Mouse (Mus musculus): ENCODE data around the gene 1700001O22Rik.

1700001O22Rik gene

DNA sequence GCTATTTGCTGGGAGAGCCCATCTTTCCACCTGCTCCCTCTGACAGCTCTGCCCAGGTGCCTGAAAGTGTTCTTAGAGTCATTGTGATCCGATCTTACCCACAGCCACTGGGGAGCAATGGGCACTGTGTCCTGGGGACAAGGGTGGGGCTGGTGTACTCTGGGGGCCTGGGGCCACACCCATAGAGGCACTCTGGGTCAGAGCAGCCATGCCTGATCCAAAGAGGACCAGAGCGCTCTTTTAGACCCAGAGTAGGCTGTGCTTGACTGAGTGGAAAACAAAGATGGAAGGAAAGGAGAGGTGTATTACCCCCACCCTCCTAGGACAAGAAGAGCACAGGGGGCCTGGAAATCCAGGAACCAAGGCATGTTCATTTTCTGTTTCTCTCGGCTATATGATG is at the start of gene 1700001O22Rik:
TSS of gene 1700001O22Rik (minus strand) at position 58 of the 400 bp plus-strand sequence.
- DNase-seq: no peak

DNA sequence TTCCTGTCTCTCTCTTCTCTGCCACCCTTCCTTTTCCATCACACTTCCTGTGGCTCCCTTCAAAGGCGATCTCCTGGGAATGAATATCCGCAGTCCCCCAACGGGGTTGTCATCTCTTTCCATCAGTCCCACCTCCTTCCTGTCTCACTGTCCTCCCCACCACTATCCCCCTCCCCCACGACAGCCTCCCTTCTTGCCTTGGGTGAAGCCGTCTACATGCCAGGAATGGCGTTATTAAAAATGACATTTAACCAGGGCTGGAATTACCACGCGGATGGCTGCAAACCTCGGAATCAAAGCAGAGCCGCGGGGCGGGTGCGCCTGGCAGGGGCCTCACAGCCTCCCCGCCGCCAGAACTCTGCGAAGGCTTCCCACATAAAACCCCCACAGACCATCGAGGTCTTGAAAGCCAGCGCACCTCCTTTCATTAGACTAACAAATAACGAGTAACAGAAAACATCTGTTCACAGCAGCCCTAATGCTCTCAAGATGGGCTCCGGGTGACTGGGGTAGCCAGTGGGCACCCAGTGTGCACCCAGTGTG is 49.4 kb upstream of the 1700001O22Rik start:
- no peak for DNase-seq

DNA sequence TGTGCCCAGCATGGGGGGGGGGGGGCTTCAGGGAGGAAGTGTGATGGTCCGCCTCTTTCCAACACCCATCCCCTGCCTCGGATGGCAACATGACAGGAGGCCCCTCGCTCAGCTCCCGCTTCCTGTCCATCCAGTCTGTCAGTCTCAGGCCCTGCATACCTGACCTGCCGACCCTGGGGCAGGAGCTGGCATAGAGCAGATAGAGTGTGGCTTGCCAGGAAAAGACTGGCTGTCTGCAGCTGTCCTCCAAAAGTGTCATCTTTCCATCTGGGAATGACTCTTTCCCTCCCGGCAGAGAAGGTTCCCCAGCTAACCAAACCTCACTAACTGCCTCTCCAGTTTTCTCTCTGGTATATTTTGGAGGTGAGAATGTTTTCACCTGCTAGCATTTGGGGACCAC is 47.1 kb upstream of the 1700001O22Rik start:
- DNase-seq: no peak

DNA sequence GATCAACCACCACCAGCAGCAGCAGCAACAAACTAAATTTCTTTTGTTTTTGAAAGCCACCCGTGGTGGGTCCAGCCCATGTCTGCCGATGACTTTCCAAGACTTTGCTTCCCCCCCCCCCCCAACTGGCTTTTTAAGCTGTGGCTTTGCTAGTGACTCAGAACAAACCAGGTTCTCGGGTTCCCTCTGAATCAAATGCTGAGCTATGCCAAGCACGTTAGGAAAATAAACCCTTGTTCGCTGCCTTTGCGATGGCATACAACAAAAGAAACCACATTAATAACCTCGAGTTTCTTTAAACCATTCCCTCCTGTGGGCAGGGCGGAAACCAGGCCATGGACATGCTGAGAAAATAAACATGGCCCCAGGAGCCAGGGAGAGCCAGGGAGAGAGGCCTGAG is 44.7 kb upstream of the 1700001O22Rik start:
- no peak for DNase-seq

DNA sequence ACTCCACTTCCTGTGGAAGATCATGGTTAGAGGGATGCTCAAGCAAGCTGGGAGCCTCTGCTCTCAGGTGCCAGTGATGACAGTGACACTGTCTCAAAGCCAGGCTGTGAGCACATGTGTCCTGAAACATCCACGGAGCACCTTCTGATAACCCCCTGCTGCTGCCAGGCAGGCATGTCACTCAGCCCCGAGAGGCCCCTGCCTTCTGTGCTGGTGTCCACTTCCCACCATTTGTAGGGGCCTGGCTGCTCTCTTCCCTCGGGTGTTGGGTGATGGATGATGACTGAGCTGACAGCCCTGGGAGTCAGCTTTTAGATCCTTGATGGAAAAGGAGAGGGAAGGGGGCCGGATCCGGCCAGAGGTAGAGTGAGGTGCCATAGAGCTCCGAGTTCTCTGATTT is 43.3 kb upstream of the 1700001O22Rik start:
- no peak for DNase-seq

- no peak for DNase-seq
These were observed 42.8 kb upstream of the 1700001O22Rik start for GRCm38 (mm10) chr2:30846236-30846635.

DNA sequence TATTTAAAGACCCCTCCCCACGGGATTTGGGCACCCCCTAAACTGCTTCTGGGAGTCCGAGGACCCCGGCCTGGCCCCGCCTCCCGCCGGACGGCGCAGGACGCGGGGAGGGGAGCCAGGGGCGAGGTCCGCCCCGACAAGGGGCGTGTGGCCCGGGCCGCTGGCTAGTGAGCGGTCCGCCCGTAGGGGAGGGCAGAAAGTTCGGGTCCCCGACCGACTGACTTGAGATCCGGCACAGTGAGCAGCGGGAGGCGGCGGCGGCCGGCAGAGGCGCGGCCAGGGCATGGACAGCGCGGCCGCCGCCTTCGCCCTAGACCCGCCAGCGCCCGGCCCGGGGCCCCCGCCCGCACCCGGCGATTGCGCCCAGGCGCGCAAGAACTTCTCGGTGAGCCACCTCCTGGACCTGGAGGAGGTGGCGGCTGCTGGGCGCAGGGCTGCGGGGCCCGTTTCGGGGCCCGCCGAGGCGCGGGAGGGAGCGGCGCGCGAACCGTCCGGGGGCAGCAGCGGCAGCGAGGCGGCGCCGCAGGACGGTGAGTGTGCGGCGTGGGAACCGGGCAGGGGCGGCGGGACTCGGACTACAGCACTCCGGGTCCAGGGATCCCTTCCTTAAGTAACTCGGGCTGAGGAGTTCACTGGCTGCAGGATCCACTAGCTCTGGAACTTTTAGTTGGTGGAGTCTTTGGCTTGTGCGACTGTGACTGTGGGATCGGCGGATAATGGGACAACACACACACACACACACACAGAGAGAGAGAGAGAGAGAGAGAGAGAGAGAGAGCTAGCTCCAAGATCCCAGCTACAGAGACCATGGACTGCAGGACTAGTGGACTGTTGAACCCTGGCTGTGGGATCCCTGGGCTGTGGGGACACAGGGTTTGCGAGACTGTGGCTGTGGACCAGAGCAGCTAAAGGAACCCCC is 42.0 kb upstream of the 1700001O22Rik start:
- DNase-seq: peak; percentile 21 to 51

GRCm38 (mm10) chr2:30842615-30843014 is 39.2 kb upstream of the 1700001O22Rik start:
- no peak for DNase-seq

GRCm38 (mm10) chr2:30836238-30836990 is 33.0 kb upstream of the 1700001O22Rik start:
- DNase-seq: no peak

- no peak for DNase-seq
These were observed 31.0 kb upstream of the 1700001O22Rik start, which contains the start of gene Prrx2 for GRCm38 (mm10) chr2:30834373-30835022. Gene Prrx2, plus strand, starts transcription at chr2:30834972.

- no peak for DNase-seq
These were observed 30.2 kb upstream of the 1700001O22Rik start for GRCm38 (mm10) chr2:30833644-30834043.

- DNase-seq: no peak
These were observed 26.9 kb upstream of the 1700001O22Rik start, which contains the start of gene Asb6 for GRCm38 (mm10) chr2:30830283-30830795. Gene Asb6, minus strand, starts transcription at chr2:30830333.

- DNase-seq: peak in 1 of 2 experiments; percentile 40
These were observed 25.9 kb upstream of the 1700001O22Rik start for GRCm38 (mm10) chr2:30829315-30829714.

DNA sequence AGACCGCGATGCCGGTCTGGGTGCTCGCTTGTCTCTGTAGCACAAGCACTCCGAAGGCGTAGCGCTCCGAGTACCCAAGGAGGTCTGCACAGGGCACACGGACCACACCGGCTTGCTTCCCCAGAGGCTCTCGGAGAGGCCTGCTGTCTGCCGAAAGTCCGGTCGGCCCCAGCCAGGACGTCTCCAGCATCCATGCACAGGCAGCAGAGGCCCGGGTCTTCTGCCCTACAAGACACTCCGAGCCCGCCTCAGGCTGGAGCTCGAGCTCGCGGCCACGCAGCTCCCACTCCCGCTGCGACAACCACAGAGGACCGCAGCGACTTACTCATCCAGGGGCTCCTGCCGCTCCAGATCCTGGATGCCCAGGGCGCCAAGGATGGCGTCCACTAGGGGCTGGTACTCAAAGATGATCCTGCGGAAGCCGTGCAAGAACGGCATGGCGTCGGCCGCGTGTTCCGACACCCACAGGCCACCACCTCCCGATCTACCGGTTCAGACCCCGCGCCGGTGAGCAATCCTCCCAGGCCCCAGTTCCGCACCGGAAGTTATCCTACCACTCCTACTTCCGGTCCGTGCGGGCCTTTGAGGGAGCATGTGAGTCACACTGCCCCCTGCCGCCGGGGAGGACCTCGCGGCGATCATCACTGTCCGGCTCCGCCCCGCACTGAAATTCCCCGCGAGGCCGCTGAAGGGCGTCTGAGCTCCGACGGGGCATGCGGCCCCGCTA is 24.5 kb upstream of the 1700001O22Rik start:
- DNase-seq: peak; percentile 95 to 97

DNA sequence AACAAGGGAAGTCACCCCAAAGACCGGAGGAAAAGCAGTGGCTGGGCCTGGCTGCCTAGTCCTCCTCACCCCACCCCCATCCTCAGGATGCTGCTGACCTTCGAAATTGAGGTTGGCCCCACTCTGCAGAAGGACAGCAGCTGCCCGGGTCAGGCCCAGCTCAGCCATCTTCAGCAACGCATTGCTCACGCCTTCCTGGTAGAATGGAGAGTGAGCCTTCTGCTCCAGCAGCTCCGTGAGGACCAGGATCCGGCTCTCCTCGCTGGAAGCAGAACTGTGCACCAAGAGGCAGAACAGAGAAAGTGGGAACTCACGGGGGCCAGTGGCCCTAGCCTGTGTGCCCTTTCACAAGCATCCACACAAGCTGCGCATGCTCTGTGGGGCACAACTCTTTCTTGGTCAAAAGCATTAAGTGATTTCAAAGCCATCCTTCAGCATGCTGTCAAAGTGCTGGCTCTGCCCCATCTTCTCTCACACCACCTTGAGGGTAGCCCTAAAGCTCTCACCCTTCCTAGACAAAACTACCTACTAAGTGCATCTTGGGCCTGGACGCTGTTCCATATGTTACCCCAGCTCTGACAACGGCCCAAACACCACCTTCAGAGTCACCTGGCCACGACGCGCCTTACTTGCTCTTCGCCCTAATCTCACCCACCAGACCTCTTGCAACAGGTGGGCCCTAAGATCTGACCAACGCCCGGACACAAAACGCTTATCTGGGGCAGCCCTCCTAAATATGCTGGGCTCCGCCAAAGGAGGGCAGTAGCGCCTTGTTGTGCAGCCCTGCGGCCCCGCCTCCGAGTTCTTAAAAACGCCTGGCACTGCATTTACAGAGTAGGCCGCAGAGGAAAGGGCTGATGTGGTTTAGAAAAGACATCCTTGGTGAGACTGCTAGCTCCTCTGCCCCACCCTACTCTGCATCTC is 23.6 kb upstream of the 1700001O22Rik start:
- peak; percentile 69 to 78 for DNase-seq

- DNase-seq: peak; percentile 68 to 82
These were observed 20.1 kb upstream of the 1700001O22Rik start for GRCm38 (mm10) chr2:30823385-30824153.

DNA sequence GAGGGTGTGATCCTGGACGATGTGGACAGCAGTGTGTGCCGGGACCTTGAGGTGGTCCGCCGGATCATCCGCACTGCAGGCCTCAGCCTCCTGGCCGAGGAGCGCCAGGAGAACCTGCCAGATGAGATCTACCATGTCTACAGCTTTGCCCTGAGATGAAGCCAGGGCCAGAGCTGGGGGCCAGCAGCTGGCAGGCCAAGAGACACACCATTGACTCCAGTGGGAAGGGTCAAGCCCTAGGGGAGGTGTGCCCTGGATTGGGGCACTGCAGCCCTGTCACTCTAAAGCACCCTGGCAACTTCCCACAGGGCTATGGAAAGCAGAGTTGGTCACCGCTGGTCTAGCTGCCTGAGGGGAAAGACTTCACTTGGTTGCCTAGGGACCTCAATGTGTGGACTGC is 19.0 kb upstream of the 1700001O22Rik start:
- no peak for DNase-seq

DNA sequence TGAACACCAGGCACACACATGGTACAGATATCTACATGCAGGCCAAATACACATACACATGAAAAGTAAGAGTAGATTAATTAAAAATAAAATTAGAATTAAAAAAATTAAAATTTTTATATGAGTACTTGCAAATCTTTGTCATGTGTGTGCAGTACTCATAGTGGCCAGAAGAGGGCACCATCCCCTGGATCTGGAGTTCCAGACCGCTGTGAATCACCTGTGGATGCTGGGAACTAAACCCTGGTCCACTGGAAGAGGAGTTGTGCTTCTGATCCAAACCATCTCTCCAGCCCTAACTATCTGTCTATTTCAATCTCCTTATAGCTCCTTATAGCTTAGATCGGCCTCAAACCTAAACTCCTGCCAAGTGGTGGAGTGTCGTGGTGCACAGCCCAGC is 17.6 kb upstream of the 1700001O22Rik start:
- DNase-seq: no peak

GRCm38 (mm10) chr2:30819873-30820272 is 16.4 kb upstream of the 1700001O22Rik start:
- no peak for DNase-seq

DNA sequence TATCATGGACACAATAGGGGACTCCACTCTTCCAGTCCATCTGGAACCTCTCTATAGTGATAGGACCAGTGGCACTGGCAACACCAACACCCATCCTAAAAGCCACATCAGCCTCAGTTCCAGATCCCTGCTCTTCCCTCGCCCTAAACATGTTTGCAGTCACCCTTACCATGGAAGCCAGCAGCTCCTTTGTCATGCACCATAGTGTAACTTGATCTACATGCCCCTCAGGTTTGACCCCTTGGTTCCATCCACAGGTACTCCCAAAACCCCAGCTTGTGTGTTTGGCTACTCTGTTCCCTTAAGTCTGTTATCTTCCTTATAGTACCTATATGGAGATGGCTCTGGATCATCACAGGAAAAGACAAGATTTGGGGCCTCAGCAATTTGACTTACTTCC is 12.9 kb upstream of the 1700001O22Rik start:
- no peak for DNase-seq
